Mouse (Mus musculus) bone marrow macrophage, adult 2 months (primary cell): Measurements from ENCODE around the gene Creg1.

Experiments used
- CTCF ChIP-seq: IDR thresholded peaks from 2 replicates; pipeline ENCODE4 v1.5.1; 2012; ENCODE audit warnings: low read depth, mild to moderate bottlenecking, low read length, moderate library complexity
- POLR2A ChIP-seq: IDR thresholded peaks from 2 replicates; pipeline ENCODE4 v1.6.1; 2012; ENCODE audit warnings: mild to moderate bottlenecking, low read depth, low read length, borderline replicate concordance

- no peak for TF ChIP-seq POLR2A
- TF ChIP-seq CTCF, result no peak
These were observed 1.0 kb downstream of the Creg1 start for GRCm38 (mm10) chr1:165764571-165764970.
